Mouse (Mus musculus): ENCODE results near the gene Efs.

DNA sequence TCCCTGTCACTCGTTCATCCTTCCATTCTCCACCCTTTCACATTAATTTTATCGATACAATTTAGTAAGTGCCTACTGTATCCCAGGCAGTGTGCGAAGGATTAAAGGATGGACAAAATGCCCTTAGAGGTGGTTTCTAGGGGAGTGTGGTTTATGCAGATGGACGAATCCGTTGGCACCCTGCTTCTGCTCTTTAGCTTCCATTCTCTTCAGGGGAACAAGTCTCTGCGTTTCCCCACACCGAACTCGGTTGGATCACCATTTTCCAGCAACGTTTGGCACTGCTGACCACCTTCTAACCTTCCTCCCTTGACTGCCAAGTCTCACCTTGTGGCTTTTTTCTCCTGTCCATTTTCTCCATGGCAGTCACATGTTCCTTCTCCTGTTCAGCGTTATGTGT lies 12.6 kb downstream of the Efs start:
- TF ChIP-seq CTCF (IDR thresholded peaks at IDR 0.05; ENCODE audit: control insufficient read depth, insufficient read depth, insufficient read length) = no peak
- no peak for TF ChIP-seq CEBPB (IDR thresholded peaks at IDR 0.05; ENCODE audit: low read depth)

Measured in C2C12 (cell line).